Mouse (Mus musculus) kidney, adult 2 months (tissue): Measurements from ENCODE around the gene Hmces.

ENCODE experiments used
- CTCF ChIP-seq: fragments of 200-500 bp; conservative IDR thresholded peaks from 2 replicates; pipeline ENCODE4 v1.5.1; 2011; ENCODE audit warnings: low read depth, mild to moderate bottlenecking, control low read depth, low read length, moderate library complexity, mixed read lengths; ENCODE audit not compliant: insufficient read depth, insufficient read length
- POLR2A ChIP-seq: fragments of 200-500 bp; IDR thresholded peaks from one replicate; pipeline ENCODE4 v1.6.1; 2011; ENCODE audit warnings: low read depth, low read length, control low read depth

GRCm38 (mm10) chr6:87911559-87911958 lies 2.2 kb upstream of the Hmces start:
- TF ChIP-seq CTCF (no peak), POLR2A (no peak)
